Mouse (Mus musculus) forebrain, postnatal 0 days (tissue): ENCODE measurements at regions not wholly inside any gene's neighbourhood (a gene's known extent, or its start where the extent isn't known, plus 50 kb on each side); places are given as distances from the start of the nearest gene placed in this dataset.
"Not testable (repeated sequence)": the region's sequence is repeated elsewhere in the genome, so short reads cannot be mapped to it uniquely, and the experiment has no call there.

ENCODE experiments used
- ATAC-seq: fragments of 200-750 bp; cut with Nextera tagmentation; 2 replicates; pipeline ENCODE4 v1.8.0; 2017; ENCODE audit warnings: mild to moderate bottlenecking, moderate library complexity
- DNase-seq: peaks from one replicate; pipeline ENCODE4 v3.0.0-alpha.2; 2015
- H3K27ac ChIP-seq: fragments of 300-500 bp; sonication (generic); 2 replicates; pipeline ENCODE4 v1.5.1; 2014; ENCODE audit warnings: low read depth, mild to moderate bottlenecking, antibody characterized with exemption, low read length, moderate library complexity, mixed read lengths
- H3K27me3 ChIP-seq: fragments of 300-500 bp; sonication (generic); 2 replicates; pipeline ENCODE4 v1.6.1; 2014; ENCODE audit warnings: mild to moderate bottlenecking, low read length, mixed read lengths; ENCODE audit not compliant: insufficient read depth
- H3K36me3 ChIP-seq: fragments of 300-500 bp; sonication (generic); 2 replicates; pipeline ENCODE4 v1.6.1; 2014; ENCODE audit warnings: mild to moderate bottlenecking, moderate library complexity; ENCODE audit not compliant: insufficient read depth
- H3K4me1 ChIP-seq: fragments of 300-500 bp; sonication (generic); 2 replicates; pipeline ENCODE4 v1.6.1; 2014; ENCODE audit warnings: antibody characterized with exemption; ENCODE audit not compliant: insufficient read depth
- H3K4me2 ChIP-seq: fragments of 300-500 bp; sonication (generic); 2 replicates; pipeline ENCODE4 v1.6.1; 2014; ENCODE audit warnings: low read depth, mild to moderate bottlenecking, moderate library complexity
- H3K4me3 ChIP-seq: fragments of 300-500 bp; sonication (generic); 2 replicates; pipeline ENCODE4 v1.5.1; 2014; ENCODE audit warnings: low read depth, low read length, mixed read lengths
- H3K9ac ChIP-seq: fragments of 300-500 bp; sonication (generic); 2 replicates; pipeline ENCODE4 v1.6.1; 2014; ENCODE audit warnings: mild to moderate bottlenecking
- H3K9me3 ChIP-seq: fragments of 300-500 bp; sonication (generic); 2 replicates; pipeline ENCODE4 v1.6.1; 2016; ENCODE audit warnings: low read length
- CTCF ChIP-seq: sonication (generic); IDR thresholded peaks from 2 replicates; pipeline ENCODE4 v1.5.1; 2016; ENCODE audit warnings: antibody characterized with exemption, control low read depth, low read depth
- WGBS: fragments of 180-500 bp; shearing (Covaris S2); extraction: QIAGEN DNeasy Blood & Tissue Kit; methylation state at CpG from one replicate; pipeline ENCODE4 v1.1.7; 2014; 5-methylcytosine and 5-hydroxymethylcytosine counted together

GRCm38 (mm10) chr8:35075971-35076370 lies 689.6 kb upstream of the Gm19410 start:
- Histone ChIP-seq H3K4me3 (no peak overlapping the region), H3K9ac (no peak overlapping the region), H3K36me3 (no peaks in the 10 kb centered on the region), H3K27ac (no peak overlapping the region), H3K4me1 (no peaks in the 10 kb centered on the region), H3K4me2 (no peak overlapping the region), H3K27me3 (no peaks in the 10 kb centered on the region), H3K9me3 (no peaks in the 10 kb centered on the region)
- DNase-seq: no peak
- ATAC-seq: no peak
- WGBS: 56% methylated on average over 10 of the region's 10 CpGs
- no peak for TF ChIP-seq CTCF

GRCm38 (mm10) chr8:35083161-35083560 lies 682.4 kb upstream of the Gm19410 start:
- Histone ChIP-seq H3K4me2 (no peak overlapping the region), H3K9me3 (no peaks in the 10 kb centered on the region), H3K9ac (no peak overlapping the region), H3K4me3 (no peak overlapping the region), H3K36me3 (no peaks in the 10 kb centered on the region), H3K27me3 (no peaks in the 10 kb centered on the region), H3K4me1 (no peaks in the 10 kb centered on the region), H3K27ac (no peak overlapping the region)
- DNase-seq (no peak), ATAC-seq (no peak)
- whole genome bisulfite sequencing: 42% methylated on average over 1 of the region's 1 CpGs
- no peak for TF ChIP-seq CTCF

GRCm38 (mm10) chr8:35087070-35087469 lies 678.5 kb upstream of the Gm19410 start:
- H3K9ac ChIP-seq: no peak overlapping the region
- no peaks in the 10 kb centered on the region for H3K9me3 ChIP-seq
- no peak overlapping the region for H3K27ac ChIP-seq
- no peak for TF ChIP-seq CTCF
- DNase-seq (no peak), ATAC-seq (no peak)
- no peak overlapping the region for H3K4me2 ChIP-seq
- no peak overlapping the region for H3K4me3 ChIP-seq
- 97% methylated on average over 2 of the region's 2 CpGs for WGBS
- no peaks in the 10 kb centered on the region for H3K36me3 ChIP-seq
- 0 out of 2 replicates have a peak, but pooled peaks cover 3% of the 10 kb centered on the region for H3K4me1 ChIP-seq
- no peaks in the 10 kb centered on the region for H3K27me3 ChIP-seq

- no peak for TF ChIP-seq CTCF
- Histone ChIP-seq H3K36me3 (no peaks in the 10 kb centered on the region), H3K9ac (no peak overlapping the region), H3K27me3 (no peaks in the 10 kb centered on the region), H3K9me3 (no peaks in the 10 kb centered on the region), H3K4me1 (0 out of 2 replicates have a peak, but pooled peaks cover 3% of the 10 kb centered on the region), H3K4me2 (no peak overlapping the region), H3K27ac (no peak overlapping the region), H3K4me3 (no peak overlapping the region)
- 67% methylated on average over 18 of the region's 18 CpGs for WGBS
- DNase-seq: peak; percentile 17
- no peak; the same call in 1 of the 2 replicates for ATAC-seq
Measured at GRCm38 (mm10) chr8:35088380-35089244, 677.0 kb upstream of the Gm19410 start.

- no peaks in the 10 kb centered on the region for H3K36me3 ChIP-seq
- H3K27ac ChIP-seq: no peak overlapping the region
- H3K27me3 ChIP-seq: no peaks in the 10 kb centered on the region
- no peak overlapping the region for H3K4me3 ChIP-seq
- H3K4me2 ChIP-seq: no peak overlapping the region
- 0 out of 2 replicates have a peak, but pooled peaks cover 3% of the 10 kb centered on the region for H3K4me1 ChIP-seq
- DNase-seq (no peak), ATAC-seq (no peak)
- H3K9me3 ChIP-seq: no peaks in the 10 kb centered on the region
- TF ChIP-seq CTCF: no peak
- H3K9ac ChIP-seq: no peak overlapping the region
- 89% methylated on average over 8 of the region's 8 CpGs for WGBS
Measured at GRCm38 (mm10) chr8:35089519-35089918, 676.1 kb upstream of the Gm19410 start.

GRCm38 (mm10) chr8:35101701-35102100 lies 663.9 kb upstream of the Gm19410 start:
- no peak for TF ChIP-seq CTCF
- DNase-seq: no peak
- H3K9me3 ChIP-seq: no peaks in the 10 kb centered on the region
- H3K36me3 ChIP-seq: no peaks in the 10 kb centered on the region
- no peaks in the 10 kb centered on the region for H3K4me1 ChIP-seq
- H3K9ac ChIP-seq: no peak overlapping the region
- H3K4me3 ChIP-seq: no peak overlapping the region
- no peak overlapping the region for H3K4me2 ChIP-seq
- H3K27ac ChIP-seq: no peak overlapping the region
- ATAC-seq: no peak
- H3K27me3 ChIP-seq: no peaks in the 10 kb centered on the region
- WGBS: 69% methylated on average over 5 of the region's 5 CpGs

GRCm38 (mm10) chr8:35102102-35102501 lies 663.5 kb upstream of the Gm19410 start:
- 93% methylated on average over 3 of the region's 3 CpGs for WGBS
- H3K4me3 ChIP-seq, H3K4me2 ChIP-seq, H3K9ac ChIP-seq, DNase-seq, ATAC-seq, H3K4me1 ChIP-seq, H3K27me3 ChIP-seq, H3K9me3 ChIP-seq, H3K27ac ChIP-seq, H3K36me3 ChIP-seq: not testable (repeated sequence)

GRCm38 (mm10) chr8:35104465-35104876 lies 661.1 kb upstream of the Gm19410 start:
- H3K4me1 ChIP-seq, H3K9me3 ChIP-seq, H3K4me2 ChIP-seq, DNase-seq, H3K9ac ChIP-seq, ATAC-seq, H3K36me3 ChIP-seq, H3K4me3 ChIP-seq, H3K27me3 ChIP-seq, H3K27ac ChIP-seq: not testable (repeated sequence)
